Mouse (Mus musculus) limb, embryonic 14.5 days (tissue): Measurements from ENCODE around the gene Nav2. TPM values are rescaled to one million over a fixed set of nuclear protein-coding genes. Genes with fewer than 3 reads are reported as not detected.

ENCODE experiments used
- ATAC-seq: fragments of 200-750 bp; cut with Nextera tagmentation; 2 replicates; pipeline ENCODE4 v1.8.0; 2017; ENCODE audit warnings: low read depth, moderate number of reproducible peaks, moderate TSS enrichment; ENCODE audit not compliant: low FRiP score
- DNase-seq: peaks from one replicate; pipeline ENCODE4 v3.0.0-alpha.2; 2015; ENCODE audit warnings: low spot score
- H3K27ac ChIP-seq: fragments of 300-500 bp; sonication (generic); replicated peaks from 2 replicates; pipeline ENCODE4 v1.5.1; 2014; ENCODE audit warnings: low read depth, mild to moderate bottlenecking, low read length, moderate library complexity, mixed read lengths
- H3K27me3 ChIP-seq: fragments of 300-500 bp; sonication (generic); 2 replicates; pipeline ENCODE4 v1.6.1; 2014; ENCODE audit warnings: low read length, mixed read lengths; ENCODE audit not compliant: control insufficient read depth, insufficient read depth
- H3K36me3 ChIP-seq: fragments of 300-500 bp; sonication (generic); 2 replicates; pipeline ENCODE4 v1.6.1; 2014; ENCODE audit warnings: mild to moderate bottlenecking, low read length, moderate library complexity, mixed read lengths; ENCODE audit not compliant: control insufficient read depth, insufficient read depth
- H3K4me1 ChIP-seq: fragments of 300-500 bp; sonication (generic); 2 replicates; pipeline ENCODE4 v1.6.1; 2014; ENCODE audit warnings: antibody characterized with exemption, low read length, mixed read lengths; ENCODE audit not compliant: control insufficient read depth, insufficient read depth
- H3K4me2 ChIP-seq: fragments of 300-500 bp; sonication (generic); replicated peaks from 2 replicates; pipeline ENCODE4 v1.6.1; 2014; ENCODE audit warnings: low read depth, mild to moderate bottlenecking, low read length, moderate library complexity; ENCODE audit not compliant: severe bottlenecking
- H3K4me3 ChIP-seq: fragments of 300-500 bp; sonication (generic); replicated peaks from 2 replicates; pipeline ENCODE4 v1.5.1; 2014; ENCODE audit warnings: low read length
- H3K9ac ChIP-seq: fragments of 300-500 bp; sonication (generic); 2 replicates; pipeline ENCODE4 v1.6.1; 2014; ENCODE audit warnings: mild to moderate bottlenecking, low read depth, low read length, moderate library complexity; ENCODE audit not compliant: severe bottlenecking
- H3K9me3 ChIP-seq: fragments of 300-500 bp; sonication (generic); 2 replicates; pipeline ENCODE4 v1.6.1; 2016; ENCODE audit warnings: low read length; ENCODE audit not compliant: control insufficient read depth
- POLR2A ChIP-seq: fragments of 200-500 bp; IDR thresholded peaks from 2 replicates; pipeline ENCODE4 v1.8.0; 2012; ENCODE audit warnings: inconsistent platforms, mild to moderate bottlenecking, moderate library complexity, borderline replicate concordance; ENCODE audit not compliant: insufficient read depth, insufficient read length; ENCODE audit errors: extremely low read depth
- WGBS: fragments of 180-500 bp; shearing (Covaris S2); extraction: QIAGEN DNeasy Blood & Tissue Kit; methylation state at CpG from one replicate; pipeline ENCODE4 v1.1.7; 2014; 5-methylcytosine and 5-hydroxymethylcytosine counted together
- polyA plus RNA-seq, 2 experiments: library from polyadenylated mRNA; depleted of rRNA in 1 of 2; stranded (reverse) in 1 of 2; unstranded in 1 of 2; fragments of >200 nt; fragmentation: Nextera tagmentation in 1 of 2; extraction: Ambion mirVana in 1 of 2; gene quantifications; 2 replicates each; pipeline versions ENCODE4 v1.2.1 to v1.2.3; 2012 to 2014

The Nav2 gene
- polyA plus RNA-seq, 2 experiments, result 15.8 to 16.8 TPM

DNA sequence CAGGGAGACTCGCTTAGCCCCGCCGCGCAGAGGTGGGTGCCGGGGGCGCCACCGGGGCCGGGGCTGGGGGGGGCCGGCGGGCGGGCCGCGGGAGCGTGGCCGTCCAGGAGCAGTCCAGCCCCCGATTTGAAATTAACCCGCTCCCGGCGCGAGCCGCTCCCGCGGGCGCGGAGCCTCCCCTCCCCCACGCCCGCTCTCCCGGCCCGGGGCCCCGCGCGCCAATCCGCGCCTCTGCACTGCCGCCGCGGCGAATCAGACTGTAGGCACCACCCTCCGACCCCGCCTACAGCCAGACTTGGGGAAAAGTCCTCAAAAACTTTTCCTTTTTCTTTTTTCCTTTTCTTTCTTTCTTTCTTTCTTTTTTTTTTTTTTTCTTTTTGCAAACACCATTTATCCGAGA lies 27.0 kb upstream of the Nav2 start, which contains the start of gene E2f8:
Gene E2f8, minus strand, starts transcription at position 111 of the 400 bp plus-strand sequence.
- Histone ChIP-seq H3K9me3 (no peaks in the 10 kb centered on the region), H3K4me2 (peak within 1 kb of the TSS; percentile 94), H3K27ac (peak within 1 kb of the TSS; percentile 75), H3K27me3 (0 out of 2 replicates have a peak, but pooled peaks cover 4% of the 10 kb centered on the region), H3K4me3 (peak within 1 kb of the TSS; percentile 83), H3K9ac (peak within 1 kb of the TSS; percentile 83), H3K4me1 (peaks cover 20% of the 10 kb centered on the region), H3K36me3 (peaks cover 8% of the 10 kb centered on the region)
- ATAC-seq (peak; percentile 79), DNase-seq (peak; percentile 83)
- WGBS, result 9% methylated on average over 14 of the region's 41 CpGs
- no peak for TF ChIP-seq POLR2A

DNA sequence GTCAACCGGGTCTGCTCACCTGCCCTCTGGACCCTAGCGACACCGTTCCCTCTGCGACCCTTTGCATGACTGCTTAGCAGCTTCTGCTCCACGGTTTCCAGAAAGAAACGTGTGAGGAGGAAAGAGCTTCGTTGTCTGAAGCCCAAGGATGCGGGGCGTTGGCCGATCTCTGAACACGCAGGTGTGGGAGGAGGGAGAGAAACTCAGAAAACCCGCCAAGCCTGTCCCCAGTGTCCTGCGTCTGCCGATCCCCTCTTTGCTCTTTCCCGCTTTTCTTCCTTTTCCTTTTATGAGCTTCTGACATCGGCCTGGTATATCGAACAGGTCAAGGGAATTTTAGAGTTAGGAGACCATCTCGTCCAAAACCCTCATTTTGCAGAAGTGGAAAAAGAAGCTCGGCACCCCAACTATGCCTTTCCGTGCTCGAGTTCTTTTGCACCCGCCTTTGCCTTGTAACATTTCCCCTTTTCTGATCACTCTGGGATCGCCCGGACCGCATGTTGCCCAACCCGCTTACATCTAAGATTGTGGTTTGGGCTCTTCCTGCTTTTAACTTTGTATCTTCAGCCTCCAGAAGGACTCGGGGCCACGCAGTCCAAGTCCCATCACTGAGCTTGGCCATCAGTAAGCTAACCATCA lies 26.4 kb upstream of the Nav2 start:
- H3K27ac ChIP-seq, result no peak overlapping the region
- ATAC-seq (no peak), DNase-seq (no peak)
- H3K4me3 ChIP-seq, result peak overlapping the region; percentile 83
- peak overlapping the region; percentile 94 for H3K4me2 ChIP-seq
- H3K9ac ChIP-seq, result peak overlapping the region; percentile 83
- peaks cover 20% of the 10 kb centered on the region for H3K4me1 ChIP-seq
- H3K36me3 ChIP-seq, result peaks cover 8% of the 10 kb centered on the region
- WGBS, result 2% methylated on average over 28 of the region's 28 CpGs
- 0 out of 2 replicates have a peak, but pooled peaks cover 4% of the 10 kb centered on the region for H3K27me3 ChIP-seq
- no peak for TF ChIP-seq POLR2A
- H3K9me3 ChIP-seq, result no peaks in the 10 kb centered on the region

GRCm38 (mm10) chr7:48883525-48884265 lies 24.8 kb upstream of the Nav2 start:
- Histone ChIP-seq H3K27ac (no peak overlapping the region), H3K4me3 (no peak overlapping the region), H3K4me1 (peaks cover 25% of the 10 kb centered on the region), H3K4me2 (no peak overlapping the region), H3K36me3 (no peaks in the 10 kb centered on the region), H3K9me3 (no peaks in the 10 kb centered on the region), H3K27me3 (0 out of 2 replicates have a peak, but pooled peaks cover 4% of the 10 kb centered on the region), H3K9ac (no peak overlapping the region)
- ATAC-seq (no peak), DNase-seq (no peak)
- TF ChIP-seq POLR2A, result no peak
- WGBS, result 76% methylated on average over 4 of the region's 4 CpGs

- Histone ChIP-seq H3K4me1 (peaks cover 23% of the 10 kb centered on the region), H3K9me3 (no peaks in the 10 kb centered on the region), H3K36me3 (no peaks in the 10 kb centered on the region), H3K27me3 (0 out of 2 replicates have a peak, but pooled peaks cover 4% of the 10 kb centered on the region), H3K4me2 (no peak overlapping the region), H3K27ac (no peak overlapping the region), H3K4me3 (no peak overlapping the region), H3K9ac (no peak overlapping the region)
- ATAC-seq, result no peak
- TF ChIP-seq POLR2A, result no peak
- DNase-seq, result no peak
- 35% methylated on average over 5 of the region's 5 CpGs for WGBS
These were observed 24.3 kb upstream of the Nav2 start for GRCm38 (mm10) chr7:48884266-48884611.

GRCm38 (mm10) chr7:48887973-48888372 lies 20.5 kb upstream of the Nav2 start:
- no peak overlapping the region for H3K27ac ChIP-seq
- H3K4me3 ChIP-seq, result no peak overlapping the region
- H3K36me3 ChIP-seq, result no peaks in the 10 kb centered on the region
- DNase-seq (no peak), ATAC-seq (no peak)
- no peak overlapping the region for H3K9ac ChIP-seq
- 0 out of 2 replicates have a peak, but pooled peaks cover 4% of the 10 kb centered on the region for H3K27me3 ChIP-seq
- peaks cover 13% of the 10 kb centered on the region; the same call in 1 of the 2 replicates for H3K4me1 ChIP-seq
- H3K4me2 ChIP-seq, result no peak overlapping the region
- TF ChIP-seq POLR2A, result no peak
- H3K9me3 ChIP-seq, result no peaks in the 10 kb centered on the region
- 31% methylated on average over 8 of the region's 8 CpGs for whole genome bisulfite sequencing
